Mouse (Mus musculus): ENCODE results near the gene Dennd1a.

GRCm38 (mm10) chr2:38161484-38161883 is 125.7 kb downstream of the Dennd1a start:
- TF ChIP-seq EP300 (IDR thresholded peaks at IDR 0.05; ENCODE audit: low read depth) (peak; percentile 50; the same call in 1 of the 2 replicates), CTCF (IDR thresholded peaks at IDR 0.05; ENCODE audit: low read depth) (no peak)

All from liver, postnatal 0 days (tissue).